Mouse (Mus musculus): ENCODE results near the gene Lmbr1.
A peak's percentile ranks its signal among the peaks of the same experiment; 100 is the strongest.
"Not testable (repeated sequence)": the region's sequence is repeated elsewhere in the genome, so short reads cannot be mapped to it uniquely, and the experiment has no call there.

Gene Lmbr1

GRCm38 (mm10) chr5:29378298-29379036, at the start of gene Lmbr1:
TSS of gene Lmbr1 (minus strand) at chr5:29378390.
- peak; percentile 95 for DNase-seq

GRCm38 (mm10) chr5:29423330-29423729, 45.1 kb upstream of the Lmbr1 start:
- DNase-seq: not testable (repeated sequence)

GRCm38 (mm10) chr5:29413041-29413440, 34.9 kb upstream of the Lmbr1 start:
- no peak for DNase-seq

GRCm38 (mm10) chr5:29410854-29411253, 32.7 kb upstream of the Lmbr1 start:
- DNase-seq: no peak

GRCm38 (mm10) chr5:29398427-29398826, 20.2 kb upstream of the Lmbr1 start:
- DNase-seq: no peak

GRCm38 (mm10) chr5:29388944-29389765, 11.0 kb upstream of the Lmbr1 start:
- peak; percentile 72 for DNase-seq

GRCm38 (mm10) chr5:29388181-29388943, 10.2 kb upstream of the Lmbr1 start:
- DNase-seq: no peak

GRCm38 (mm10) chr5:29387591-29387990, 9.4 kb upstream of the Lmbr1 start:
- DNase-seq: no peak

- no peak for DNase-seq
Measured at GRCm38 (mm10) chr5:29382776-29383175, 4.6 kb upstream of the Lmbr1 start.

GRCm38 (mm10) chr5:29380091-29380490, 1.9 kb upstream of the Lmbr1 start:
- DNase-seq: no peak

DNA sequence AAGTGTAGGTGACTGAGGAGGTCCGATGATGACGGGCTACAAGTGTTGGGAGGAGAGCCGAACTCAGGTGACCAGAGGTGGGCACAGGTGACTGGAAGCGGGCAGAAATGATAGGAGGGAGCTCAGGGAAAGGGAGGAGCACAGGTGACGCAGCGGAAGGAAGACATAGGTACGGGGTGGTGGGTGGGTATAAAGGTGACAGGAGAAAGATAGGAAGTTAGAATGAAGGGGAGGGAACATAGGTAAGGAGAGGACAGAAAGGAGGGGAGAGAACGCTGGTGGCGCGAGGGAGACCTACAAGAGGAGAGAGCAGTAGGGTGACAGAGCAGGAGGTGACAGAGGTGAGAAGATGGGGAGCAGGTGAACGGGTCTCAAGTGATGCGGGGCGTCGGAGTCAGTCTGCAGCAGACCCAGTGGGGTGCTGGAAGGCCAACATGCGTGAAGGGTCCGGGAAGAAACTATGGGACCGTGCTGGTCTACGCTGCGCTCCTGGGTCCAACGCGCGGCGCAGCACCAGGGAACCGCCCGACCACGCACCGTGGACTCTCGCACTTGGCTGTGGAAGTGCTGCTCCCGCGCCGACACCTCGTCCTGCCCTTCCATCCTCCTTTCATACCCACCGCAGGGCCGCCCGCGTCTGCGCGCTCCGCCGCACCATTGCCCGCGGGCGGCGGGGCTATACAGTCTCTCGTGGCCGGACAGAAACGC, 446 bp downstream of the Lmbr1 start:
- peak; percentile 70 for DNase-seq

DNA sequence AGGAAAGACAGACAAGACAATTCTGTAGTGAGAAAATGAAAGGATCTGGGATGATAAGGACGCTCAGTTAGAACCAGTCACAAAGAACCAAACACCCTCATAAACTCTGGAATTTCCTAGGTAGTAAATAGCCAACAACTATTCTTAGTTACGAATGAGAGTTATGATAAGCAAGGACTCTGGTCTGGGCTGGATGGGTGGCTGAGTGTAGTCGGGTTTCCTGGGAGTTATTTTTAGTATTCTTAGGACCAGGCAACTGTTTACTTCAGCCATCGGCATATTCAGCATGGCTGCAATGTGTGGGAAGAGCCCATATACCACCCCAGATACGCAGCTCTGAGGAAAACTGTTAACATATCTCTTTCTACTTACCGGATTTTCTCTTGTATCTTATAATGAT, 14.7 kb downstream of the Lmbr1 start:
- no peak for DNase-seq

- DNase-seq: peak; percentile 39
Measured at GRCm38 (mm10) chr5:29335836-29336235, 42.4 kb downstream of the Lmbr1 start.

DNA sequence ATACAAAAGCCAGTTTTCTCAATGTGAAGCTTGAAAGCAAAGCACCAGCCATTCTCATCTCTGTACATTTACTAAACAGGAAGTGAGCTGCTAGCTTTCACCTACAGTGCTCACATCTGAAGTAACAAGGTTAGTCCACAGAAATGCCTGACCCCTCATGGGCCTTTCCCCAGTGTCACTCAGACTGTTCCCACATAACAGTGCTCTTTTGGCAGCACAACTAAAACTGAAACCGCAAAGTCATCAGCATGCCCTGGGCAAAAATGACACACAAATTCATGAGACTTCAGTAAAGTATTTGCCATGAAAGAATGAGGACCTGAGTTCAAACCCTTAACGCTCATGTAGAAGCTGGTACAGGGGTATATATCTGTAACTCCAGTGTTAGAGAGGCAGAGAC, 55.7 kb downstream of the Lmbr1 start:
- no peak for DNase-seq

GRCm38 (mm10) chr5:29309191-29309590, 69.0 kb downstream of the Lmbr1 start:
- no peak for DNase-seq

- peak; percentile 57 for DNase-seq
Measured at GRCm38 (mm10) chr5:29293194-29293593, 85.0 kb downstream of the Lmbr1 start.

DNA sequence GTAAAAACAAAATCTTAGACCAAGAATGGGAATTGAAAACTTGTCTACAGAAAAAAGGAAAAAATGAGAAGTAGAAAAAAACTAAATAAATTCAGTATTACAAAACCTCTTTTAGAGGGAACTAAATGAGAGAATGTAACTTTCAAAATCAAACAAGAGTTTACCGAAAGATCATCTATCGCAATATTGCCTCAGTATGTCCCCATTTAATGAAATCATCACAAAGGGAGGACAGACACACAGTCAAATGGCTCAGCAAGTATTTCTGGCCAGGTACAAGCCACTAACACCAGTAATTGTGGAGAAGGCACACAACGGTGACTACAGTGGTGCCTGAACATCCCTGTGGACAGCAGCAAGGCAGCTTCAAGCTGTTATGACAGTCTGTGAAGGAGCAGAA, 88.1 kb downstream of the Lmbr1 start:
- DNase-seq: no peak

- DNase-seq: no peak
Measured at GRCm38 (mm10) chr5:29289703-29290102, 88.5 kb downstream of the Lmbr1 start.

- DNase-seq: no peak
Measured at GRCm38 (mm10) chr5:29281081-29281480, 97.1 kb downstream of the Lmbr1 start.

DNA sequence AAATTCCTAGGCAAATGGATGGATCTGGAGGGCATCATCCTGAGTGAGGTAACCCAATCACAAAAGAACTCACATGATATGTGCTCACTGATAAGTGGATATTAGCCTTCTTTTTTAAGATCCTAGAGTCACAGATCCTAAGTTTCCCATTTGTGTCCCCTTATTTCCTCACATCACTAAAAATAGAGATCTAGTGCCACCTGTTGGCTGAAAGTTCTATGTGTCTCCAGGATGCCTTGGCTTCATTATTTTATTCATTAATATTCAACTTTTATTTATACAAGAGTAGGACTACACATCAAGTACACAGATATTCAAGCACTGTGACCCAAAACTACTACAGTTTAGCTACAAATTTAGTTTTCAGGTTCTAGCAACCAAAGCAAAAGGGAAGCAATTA, 103.4 kb downstream of the Lmbr1 start:
- DNase-seq: no peak

DNA sequence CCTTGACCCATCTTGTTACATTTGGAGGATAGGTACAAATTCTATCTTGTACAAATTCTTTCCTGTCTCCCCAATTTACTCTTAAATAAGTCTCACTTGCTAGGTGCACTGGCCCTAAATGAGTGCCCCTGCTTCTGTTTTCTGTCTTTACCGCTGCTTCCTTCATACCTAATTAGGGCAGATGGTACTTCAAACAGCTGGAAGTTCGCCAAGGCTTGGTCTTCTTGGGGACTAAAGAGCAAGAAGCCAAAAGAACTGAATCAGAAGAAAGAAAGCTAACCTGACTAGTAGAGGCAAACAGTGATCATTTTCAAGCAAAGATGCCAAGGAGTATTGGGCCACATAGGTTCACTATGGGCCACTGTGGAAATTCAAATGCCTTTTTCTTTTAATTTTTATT, 104.8 kb downstream of the Lmbr1 start:
- no peak for DNase-seq

- DNase-seq: no peak
Measured at GRCm38 (mm10) chr5:29270879-29271278, 107.3 kb downstream of the Lmbr1 start.

GRCm38 (mm10) chr5:29253876-29254275, 124.3 kb downstream of the Lmbr1 start:
- DNase-seq: no peak
